Mouse (Mus musculus): ENCODE measurements around the gene Haus4. TPM values are rescaled to one million over a fixed set of nuclear protein-coding genes. Genes with fewer than 3 reads are reported as not detected.

The Haus4 gene
- total RNA-seq, 1 experiment: 24.5 TPM

DNA sequence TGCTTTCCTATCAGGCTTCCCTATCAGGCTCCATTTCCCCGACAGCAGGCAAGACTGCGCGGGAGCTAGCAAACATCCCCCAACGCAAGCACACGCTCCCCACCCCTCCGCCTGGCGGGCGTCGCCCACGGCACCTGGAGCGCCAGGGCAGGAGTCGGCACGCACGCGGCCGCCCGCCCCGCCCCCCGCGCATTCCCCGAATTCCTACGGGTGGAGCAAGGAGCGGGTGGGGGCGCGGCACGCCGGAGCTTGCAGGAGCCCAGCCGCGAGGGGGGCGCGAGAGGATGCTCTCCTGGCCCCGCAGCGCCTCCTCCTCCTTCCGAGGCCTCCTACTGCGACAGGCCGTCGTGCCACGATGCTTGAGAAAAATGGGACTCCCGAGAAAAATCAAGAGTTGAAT is 21.2 kb upstream of the Haus4 start:
- peaks cover 49% of the 10 kb centered on the region for H3K36me3 ChIP-seq (ENCODE audit: control insufficient read depth, insufficient read depth, low read length, poor library complexity, severe bottlenecking)
- H3K9me3 ChIP-seq (ENCODE audit: control insufficient read depth, insufficient read depth, low read depth, low read length): no peaks in the 10 kb centered on the region
- H3K9ac ChIP-seq (ENCODE audit: insufficient read depth, low read depth, low read length, poor library complexity, severe bottlenecking): peak overlapping the region; percentile 96
- peak; percentile 92 for DNase-seq (ENCODE audit: low read depth, low spot score)
- in situ Hi-C loops (cut with MboI; ENCODE audit: low sequenced_read_pairs in 2 of 2, unreplicated experiment in 2 of 2): no loop called here
- peak overlapping the region; percentile 85 to 89 for H3K4me3 ChIP-seq (ENCODE audit: insufficient read depth in 1 of 2, low read depth in 1 of 2, low read length in 2 of 2, poor library complexity in 1 of 2, severe bottlenecking in 1 of 2)
- TF ChIP-seq CHD2 (IDR thresholded peaks at IDR 0.05; ENCODE audit: low read depth, low read length) (peak; percentile 35; the same call in 1 of the 2 replicates), MAFK (IDR thresholded peaks at IDR 0.05; ENCODE audit: insufficient read depth, low read depth, low read length) (no peak), HCFC1 (IDR thresholded peaks at IDR 0.05; ENCODE audit: borderline replicate concordance, insufficient read depth, low read length) (no peak)
- H3K27ac ChIP-seq (ENCODE audit: insufficient read depth, low read depth, low read length, poor library complexity, severe bottlenecking): peak overlapping the region; percentile 99
- H3K4me1 ChIP-seq (ENCODE audit: control insufficient read depth in 2 of 2, insufficient read depth in 2 of 2, low read length in 2 of 2, poor library complexity in 1 of 2): peaks cover 5 to 13% of the 10 kb centered on the region in 2 experiments

DNA sequence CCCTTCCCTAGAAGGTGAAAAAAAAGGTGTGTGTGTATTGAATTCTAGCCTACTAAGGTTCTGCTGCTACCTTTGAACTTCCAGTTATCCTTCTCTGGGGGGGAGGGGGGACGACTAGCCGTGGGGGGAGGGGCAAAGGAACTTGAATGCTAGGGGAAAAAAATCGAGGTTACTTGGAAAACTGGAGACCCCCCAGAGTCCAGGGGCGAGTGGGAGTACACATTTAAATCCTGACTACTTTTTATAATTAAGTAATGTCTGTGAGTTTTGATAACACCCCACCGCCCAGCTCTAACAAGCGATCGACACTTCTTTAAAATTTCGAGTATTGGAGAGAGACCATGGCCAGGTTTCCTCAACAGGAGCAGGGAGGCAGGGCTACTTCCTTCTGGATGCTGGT is 20.6 kb upstream of the Haus4 start:
- in situ Hi-C loops (cut with MboI; ENCODE audit: low sequenced_read_pairs in 2 of 2, unreplicated experiment in 2 of 2): no loop called here

DNA sequence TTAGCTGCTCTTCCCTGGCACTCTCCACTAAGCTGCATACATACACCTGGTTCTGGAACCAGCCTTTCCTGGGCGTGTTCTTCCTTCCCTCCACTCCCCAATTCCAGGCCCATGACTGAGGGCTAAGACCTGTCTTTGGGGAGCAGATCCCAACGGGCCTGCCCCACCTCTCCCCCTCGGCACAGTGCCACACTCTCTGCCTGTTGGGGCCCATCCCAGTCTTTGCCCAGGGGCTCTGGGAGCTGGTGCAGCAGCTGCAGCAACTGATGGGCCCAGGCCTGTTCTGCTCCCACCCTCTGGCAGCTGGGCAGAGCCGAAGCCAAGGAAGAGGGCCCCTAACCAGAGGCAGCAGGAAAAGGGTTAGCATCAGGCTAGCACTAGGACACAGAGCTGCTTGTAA is 19.8 kb upstream of the Haus4 start:
- peak overlapping the region; percentile 68 to 85 for H3K4me3 ChIP-seq (ENCODE audit: insufficient read depth in 1 of 2, low read depth in 1 of 2, low read length in 2 of 2, poor library complexity in 1 of 2, severe bottlenecking in 1 of 2)
- H3K9me3 ChIP-seq (ENCODE audit: control insufficient read depth, insufficient read depth, low read depth, low read length): no peaks in the 10 kb centered on the region
- peak overlapping the region; percentile 96 for H3K9ac ChIP-seq (ENCODE audit: insufficient read depth, low read depth, low read length, poor library complexity, severe bottlenecking)
- in situ Hi-C loops (cut with MboI; ENCODE audit: low sequenced_read_pairs in 2 of 2, unreplicated experiment in 2 of 2): no loop called here
- peaks cover 61% of the 10 kb centered on the region for H3K36me3 ChIP-seq (ENCODE audit: control insufficient read depth, insufficient read depth, low read length, poor library complexity, severe bottlenecking)
- H3K4me1 ChIP-seq (ENCODE audit: control insufficient read depth in 2 of 2, insufficient read depth in 2 of 2, low read length in 2 of 2, poor library complexity in 1 of 2): peaks cover 5 to 24% of the 10 kb centered on the region in 2 experiments
- TF ChIP-seq HCFC1 (IDR thresholded peaks at IDR 0.05; ENCODE audit: borderline replicate concordance, insufficient read depth, low read length) (no peak), ZNF384 (IDR thresholded peaks at IDR 0.05; ENCODE audit: low read depth, low read length) (no peak), MAFK (IDR thresholded peaks at IDR 0.05; ENCODE audit: insufficient read depth, low read depth, low read length) (no peak), CHD2 (IDR thresholded peaks at IDR 0.05; ENCODE audit: low read depth, low read length) (no peak), ZC3H11A (IDR thresholded peaks at IDR 0.05; ENCODE audit: borderline replicate concordance, low read depth, low read length) (no peak)
- H3K27ac ChIP-seq (ENCODE audit: insufficient read depth, low read depth, low read length, poor library complexity, severe bottlenecking): peak overlapping the region; percentile 99
- DNase-seq (ENCODE audit: low read depth, low spot score): no peak

More for the DNA sequence above, 20.6 kb upstream of the Haus4 start:
- Histone ChIP-seq H3K9me3 (ENCODE audit: control insufficient read depth, insufficient read depth, low read depth, low read length) (no peaks in the 10 kb centered on the region), H3K9ac (ENCODE audit: insufficient read depth, low read depth, low read length, poor library complexity, severe bottlenecking) (peak overlapping the region; percentile 96), H3K36me3 (ENCODE audit: control insufficient read depth, insufficient read depth, low read length, poor library complexity, severe bottlenecking) (peaks cover 54% of the 10 kb centered on the region), H3K27ac (ENCODE audit: insufficient read depth, low read depth, low read length, poor library complexity, severe bottlenecking) (peak overlapping the region; percentile 99), H3K4me1 (ENCODE audit: control insufficient read depth in 2 of 2, insufficient read depth in 2 of 2, low read length in 2 of 2, poor library complexity in 1 of 2) (peaks cover 5 to 18% of the 10 kb centered on the region in 2 experiments), H3K4me3 (ENCODE audit: insufficient read depth in 1 of 2, low read depth in 1 of 2, low read length in 2 of 2, poor library complexity in 1 of 2, severe bottlenecking in 1 of 2) (peak overlapping the region; percentile 85 to 89)
- TF ChIP-seq MAFK (IDR thresholded peaks at IDR 0.05; ENCODE audit: insufficient read depth, low read depth, low read length) (no peak), CHD2 (IDR thresholded peaks at IDR 0.05; ENCODE audit: low read depth, low read length) (no peak), ZC3H11A (IDR thresholded peaks at IDR 0.05; ENCODE audit: borderline replicate concordance, low read depth, low read length) (no peak), HCFC1 (IDR thresholded peaks at IDR 0.05; ENCODE audit: borderline replicate concordance, insufficient read depth, low read length) (no peak), ZNF384 (IDR thresholded peaks at IDR 0.05; ENCODE audit: low read depth, low read length) (no peak)
- DNase-seq (ENCODE audit: low read depth, low spot score): no peak

DNA sequence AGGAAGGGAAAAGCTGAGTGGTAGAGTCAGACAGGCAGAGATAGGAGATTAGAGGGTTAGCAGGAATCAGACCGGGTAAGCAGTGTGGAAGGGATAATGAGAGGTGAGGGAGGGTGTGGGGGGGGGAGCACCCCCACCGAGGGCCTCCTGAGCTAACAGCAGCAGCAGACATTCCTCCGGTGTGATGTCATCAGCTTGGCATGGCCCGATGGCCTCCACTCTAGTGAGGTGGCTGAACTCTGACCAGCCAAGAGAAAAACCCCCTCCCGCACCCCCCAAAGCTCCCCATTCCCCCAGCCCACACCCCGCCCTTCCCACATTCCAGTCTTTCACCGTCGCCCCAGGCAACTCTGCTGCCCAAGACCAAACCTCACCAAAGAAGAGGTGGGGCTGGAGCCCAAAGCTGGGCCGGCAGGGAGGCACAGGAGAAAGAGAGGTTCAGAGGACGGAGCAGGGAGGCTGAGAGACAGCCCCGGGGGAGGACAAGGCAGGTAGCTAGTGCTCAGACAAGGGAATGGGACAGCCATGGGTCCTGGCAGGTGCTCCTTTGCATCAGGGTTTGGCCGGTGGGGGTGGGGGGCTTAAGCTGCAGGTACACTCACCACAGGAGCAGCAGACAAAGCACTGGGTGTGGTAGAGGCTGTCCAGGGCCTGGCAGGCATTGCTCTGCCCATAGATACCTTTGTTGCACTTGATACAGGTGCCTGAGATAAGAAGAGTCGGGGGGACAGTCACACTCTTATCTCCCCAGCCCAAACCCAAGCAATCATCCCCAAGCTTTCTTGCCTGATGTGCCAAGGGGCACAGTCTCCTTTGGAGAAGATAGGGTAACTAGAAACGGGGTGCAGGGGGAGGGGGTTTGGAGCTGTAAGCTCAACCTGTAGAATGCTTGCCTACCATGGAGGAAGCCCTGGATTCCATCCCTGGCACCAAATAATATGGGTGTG is 18.6 kb upstream of the Haus4 start:
- Histone ChIP-seq H3K4me1 (ENCODE audit: control insufficient read depth in 2 of 2, insufficient read depth in 2 of 2, low read length in 2 of 2, poor library complexity in 1 of 2) (peaks cover 5 to 24% of the 10 kb centered on the region in 2 experiments), H3K4me3 (ENCODE audit: insufficient read depth in 1 of 2, low read depth in 1 of 2, low read length in 2 of 2, poor library complexity in 1 of 2, severe bottlenecking in 1 of 2) (peak overlapping the region; percentile 68 to 85), H3K36me3 (ENCODE audit: control insufficient read depth, insufficient read depth, low read length, poor library complexity, severe bottlenecking) (peaks cover 71% of the 10 kb centered on the region), H3K9me3 (ENCODE audit: control insufficient read depth, insufficient read depth, low read depth, low read length) (no peaks in the 10 kb centered on the region), H3K27ac (ENCODE audit: insufficient read depth, low read depth, low read length, poor library complexity, severe bottlenecking) (peak overlapping the region; percentile 99), H3K9ac (ENCODE audit: insufficient read depth, low read depth, low read length, poor library complexity, severe bottlenecking) (peak overlapping the region; percentile 96)
- peak; percentile 65 for DNase-seq (ENCODE audit: low read depth, low spot score)
- in situ Hi-C loops (cut with MboI; ENCODE audit: low sequenced_read_pairs in 2 of 2, unreplicated experiment in 2 of 2): no loop called here
- TF ChIP-seq MAFK (IDR thresholded peaks at IDR 0.05; ENCODE audit: insufficient read depth, low read depth, low read length): no peak
- TF ChIP-seq HCFC1 (IDR thresholded peaks at IDR 0.05; ENCODE audit: borderline replicate concordance, insufficient read depth, low read length): no peak
- no peak for TF ChIP-seq CHD2 (IDR thresholded peaks at IDR 0.05; ENCODE audit: low read depth, low read length)

All from ES-E14 (cell line).